Mouse (Mus musculus) ovary, adult 2 months (tissue): ENCODE data around the gene Vash1. TPM values are rescaled to one million over a fixed set of nuclear protein-coding genes. Genes with fewer than 3 reads are reported as not detected.

ENCODE experiments used
- polyA plus RNA-seq: library from polyadenylated mRNA; depleted of rRNA; stranded (reverse); fragments of >200 nt; gene quantifications from 2 replicates; pipeline ENCODE4 v1.2.3, GENCODE M21; 2012; rRNA removed

Gene Vash1
- 15.2 and 21.3 TPM in 2 replicates for polyA plus RNA-seq

DNA sequence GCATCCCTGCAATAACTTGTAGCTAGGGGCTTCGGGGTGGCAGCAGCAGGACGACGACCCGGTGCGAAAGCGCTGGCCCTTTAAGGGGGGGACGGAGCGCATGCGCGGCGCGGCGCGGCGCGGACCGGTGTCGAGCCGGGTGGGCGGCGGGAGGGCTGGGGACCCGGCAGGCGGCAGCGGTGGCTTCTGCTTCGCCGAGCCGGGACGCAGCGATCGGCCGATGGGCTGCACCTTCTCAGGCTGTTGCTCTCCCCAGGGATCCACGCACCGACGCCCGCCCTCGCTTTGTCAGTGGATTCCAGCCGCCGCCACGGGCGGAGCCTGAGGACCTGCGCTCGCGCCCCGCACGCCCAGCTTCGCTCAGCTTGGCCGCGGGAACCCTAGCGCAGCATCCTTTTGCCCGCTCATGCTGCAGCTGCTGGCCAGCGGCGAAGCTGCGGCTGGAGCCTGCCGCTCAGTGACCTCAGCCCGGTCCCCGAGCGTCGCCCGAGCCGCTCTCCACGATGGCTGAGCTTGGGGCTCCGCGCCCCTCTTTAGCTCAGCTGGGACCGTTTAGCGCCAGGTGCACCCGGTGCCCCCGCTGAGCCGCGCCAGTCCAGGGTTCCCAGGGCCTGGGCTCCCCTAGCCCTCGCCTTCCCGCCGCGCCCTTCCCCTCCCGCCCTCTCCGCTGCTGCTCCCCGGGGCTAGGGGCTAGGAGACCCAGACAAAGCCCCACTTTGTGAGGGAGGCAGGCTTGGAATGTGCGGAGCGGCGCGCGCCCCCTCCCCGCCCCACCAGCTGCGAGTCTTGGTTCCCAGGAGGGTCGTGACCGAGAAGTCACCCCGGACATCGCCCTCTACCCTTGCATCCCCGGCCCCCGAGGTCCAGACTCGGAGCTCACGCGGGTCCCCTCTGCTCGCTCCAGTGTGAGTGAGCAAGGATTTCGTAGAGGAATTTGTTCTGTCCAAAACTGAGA, at the start of gene Vash1:
Vash1 (plus strand) TSS at position 110 of the 955 bp plus-strand sequence.

DNA sequence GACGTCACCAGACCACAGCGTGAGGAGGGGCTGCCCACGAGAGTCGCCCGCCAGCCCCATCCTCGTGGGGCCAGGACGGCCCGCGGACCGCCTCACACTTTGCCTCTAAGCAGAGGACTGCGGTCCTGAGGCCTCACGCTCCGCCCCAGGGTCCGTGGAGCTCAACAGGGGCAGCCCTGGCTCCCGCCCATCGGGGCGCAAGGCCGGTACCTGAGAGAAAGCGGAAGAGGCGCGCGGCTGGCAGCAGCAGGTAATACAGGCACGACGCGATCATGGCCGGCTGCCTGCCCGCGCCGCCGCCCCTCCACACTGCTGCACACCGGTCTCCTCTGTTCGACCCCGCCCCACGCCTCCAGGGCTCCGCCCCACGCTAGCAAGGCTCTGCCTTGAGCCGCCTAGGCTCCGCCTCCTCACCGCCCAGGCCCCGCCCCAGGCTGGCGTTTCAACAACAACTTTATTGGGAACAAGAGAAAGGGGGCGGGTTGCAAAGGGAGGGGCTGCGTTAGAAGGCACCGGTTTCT, 47.7 kb downstream of the Vash1 start, which contains the start of gene Angel1:
Angel1 (minus strand) TSS at position 341 of the 521 bp plus-strand sequence.

DNA sequence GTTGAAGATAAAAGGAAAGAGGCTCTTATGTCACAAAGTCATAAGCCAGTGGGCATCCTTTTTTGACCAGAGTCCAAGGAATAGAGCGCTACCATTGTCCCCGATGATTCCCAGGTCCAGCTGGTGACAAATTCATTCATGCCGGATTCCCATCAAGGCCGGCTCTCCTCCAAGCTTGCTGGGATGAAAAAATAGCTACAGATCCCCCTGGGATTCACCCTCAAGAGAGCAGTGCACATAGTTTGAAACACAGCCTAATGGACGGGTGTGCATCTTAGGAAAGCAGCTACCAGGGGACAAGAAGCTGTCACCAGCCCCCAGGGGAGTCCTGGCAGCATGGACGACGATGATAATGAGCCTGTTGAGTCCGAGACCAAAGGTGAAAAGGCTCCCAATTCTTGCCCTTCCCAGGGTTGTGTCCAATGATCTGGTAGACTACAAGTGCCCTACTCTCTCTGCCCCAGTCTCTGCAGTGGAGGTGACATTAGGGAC, 55.9 kb downstream of the Vash1 start, which contains the start of gene Lrrc74a:
Lrrc74a (plus strand) TSS at position 51 of the 492 bp plus-strand sequence.

Other genes with a start within 250 kb of the Vash1 start
- 10.3 and 13.8 TPM in 2 replicates for gene Angel1, start 47.8 kb downstream of the Vash1 start, polyA plus RNA-seq
- not detected in 2 replicates for gene Lrrc74a, start 55.7 kb downstream of the Vash1 start, polyA plus RNA-seq
- gene Irf2bpl, start 206.1 kb downstream of the Vash1 start, polyA plus RNA-seq: 78.9 and 99.3 TPM in 2 replicates